Mouse (Mus musculus) forebrain, embryonic 14.5 days (tissue): ENCODE measurements around the gene Dock7. TPM values are rescaled to one million over a fixed set of nuclear protein-coding genes. Genes with fewer than 3 reads are reported as not detected.

ENCODE experiments used
- polyA plus RNA-seq: library from polyadenylated mRNA; unstranded; fragments of >200 nt; fragmentation: Nextera tagmentation; extraction: Ambion mirVana; gene quantifications from 2 replicates; pipeline ENCODE4 v1.2.1, GENCODE M21; 2014

Gene Dock7
- polyA plus RNA-seq, 1 experiment from 2014 or later = 80.3 TPM

Other genes starting within 250 kb of the Dock7 start
- gene Usp1, start 197.1 kb downstream of the Dock7 start, polyA plus RNA-seq = 59.0 and 79.9 TPM in 2 replicates
- gene Angptl3, start 90.0 kb downstream of the Dock7 start, polyA plus RNA-seq = 0.36 and 0.73 TPM in 2 replicates
- 12.9 and 16.7 TPM in 2 replicates for gene Atg4c, start 73.0 kb upstream of the Dock7 start, polyA plus RNA-seq
- 0.25 and 0.37 TPM in 2 replicates for gene Gm12689, start 175.0 kb upstream of the Dock7 start, polyA plus RNA-seq